Mouse (Mus musculus): Measurements from ENCODE around the gene Aqr. TPM values are rescaled to one million over a fixed set of nuclear protein-coding genes. Genes with fewer than 3 reads are reported as not detected.

Gene Aqr
- polyA plus RNA-seq, 1 experiment from 2014 or later = 45.4 TPM

DNA sequence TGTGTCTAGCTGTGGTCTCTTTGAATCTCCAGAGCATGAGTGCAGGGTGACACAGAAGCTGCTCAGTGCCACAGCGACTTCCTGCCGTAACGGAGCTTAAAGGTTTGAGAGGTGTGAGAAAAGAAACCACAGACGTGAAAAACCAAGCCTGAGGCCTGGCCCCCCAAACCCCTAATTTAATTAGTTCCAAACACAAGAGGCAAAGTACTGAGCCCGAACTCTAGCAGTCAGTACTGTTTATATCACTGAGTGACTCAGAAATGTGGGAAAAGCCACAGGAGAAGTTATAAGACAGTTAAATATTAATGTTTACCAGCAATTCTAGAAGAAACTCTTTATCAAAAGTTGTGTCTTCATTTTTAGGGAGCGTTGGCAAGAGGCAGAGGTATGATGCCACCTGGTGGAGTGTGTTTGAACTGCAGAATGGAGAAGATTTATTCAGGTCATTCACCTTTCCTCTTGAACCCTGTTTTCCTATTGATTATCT is 41.5 kb downstream of the Aqr start:
- no peak overlapping the region for H3K4me3 ChIP-seq (ENCODE audit: low read depth, low read length)
- 80% methylated on average over 6 of the region's 6 CpGs for WGBS
- no peaks in the 10 kb centered on the region for H3K27me3 ChIP-seq (ENCODE audit: control insufficient read depth, insufficient read depth, low read length)
- no peak overlapping the region for H3K9ac ChIP-seq (replicated peaks; ENCODE audit: low read depth, low read length)
- no peaks in the 10 kb centered on the region for H3K4me1 ChIP-seq (ENCODE audit: control insufficient read depth, insufficient read depth, low read length)
- no peak overlapping the region for H3K4me2 ChIP-seq (ENCODE audit: low read depth, low read length)
- H3K36me3 ChIP-seq (ENCODE audit: control insufficient read depth, insufficient read depth, low read length) = peaks cover 47% of the 10 kb centered on the region
- H3K9me3 ChIP-seq (ENCODE audit: control insufficient read depth, low read length) = no peaks in the 10 kb centered on the region
- H3K27ac ChIP-seq (ENCODE audit: low read depth, low read length) = no peak overlapping the region
- no peak for ATAC-seq (ENCODE audit: low read depth)

- no peak overlapping the region for H3K27ac ChIP-seq (ENCODE audit: low read depth, low read length)
- no peaks in the 10 kb centered on the region for H3K9me3 ChIP-seq (ENCODE audit: control insufficient read depth, low read length)
- no peak overlapping the region for H3K9ac ChIP-seq (replicated peaks; ENCODE audit: low read depth, low read length)
- no peak overlapping the region for H3K4me3 ChIP-seq (ENCODE audit: low read depth, low read length)
- no peak for ATAC-seq (ENCODE audit: low read depth)
- H3K4me2 ChIP-seq (ENCODE audit: low read depth, low read length) = no peak overlapping the region
- H3K27me3 ChIP-seq (ENCODE audit: control insufficient read depth, insufficient read depth, low read length) = no peaks in the 10 kb centered on the region
- no peaks in the 10 kb centered on the region for H3K4me1 ChIP-seq (ENCODE audit: control insufficient read depth, insufficient read depth, low read length)
- peaks cover 47% of the 10 kb centered on the region for H3K36me3 ChIP-seq (ENCODE audit: control insufficient read depth, insufficient read depth, low read length)
- WGBS = 94% methylated on average over 5 of the region's 5 CpGs
These were observed 41.9 kb downstream of the Aqr start for GRCm38 (mm10) chr2:114144915-114145314.

DNA sequence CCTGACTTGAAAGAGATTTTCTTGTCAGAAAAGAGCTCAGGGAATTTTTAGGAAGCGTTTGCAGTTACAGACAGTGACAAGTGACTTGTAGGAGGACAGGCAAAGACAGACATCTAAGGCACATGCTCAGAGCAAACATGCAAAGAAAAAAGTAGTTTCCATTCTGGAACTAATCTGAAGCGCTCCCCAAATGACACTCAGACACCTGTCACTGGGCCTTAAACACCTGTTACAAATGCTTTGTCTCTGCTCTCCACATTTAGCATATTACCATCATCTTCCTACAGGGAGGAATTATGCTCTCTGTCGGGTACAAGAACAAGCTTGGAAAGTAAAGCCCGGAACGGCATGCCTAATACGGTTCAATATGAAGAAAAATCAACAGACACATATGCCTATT is 43.0 kb downstream of the Aqr start:
- H3K9me3 ChIP-seq (ENCODE audit: control insufficient read depth, low read length) = no peaks in the 10 kb centered on the region
- H3K9ac ChIP-seq (replicated peaks; ENCODE audit: low read depth, low read length) = no peak overlapping the region
- ATAC-seq (ENCODE audit: low read depth) = no peak
- H3K4me3 ChIP-seq (ENCODE audit: low read depth, low read length) = no peak overlapping the region
- H3K27me3 ChIP-seq (ENCODE audit: control insufficient read depth, insufficient read depth, low read length) = no peaks in the 10 kb centered on the region
- no peaks in the 10 kb centered on the region for H3K4me1 ChIP-seq (ENCODE audit: control insufficient read depth, insufficient read depth, low read length)
- H3K27ac ChIP-seq (ENCODE audit: low read depth, low read length) = no peak overlapping the region
- no peak overlapping the region for H3K4me2 ChIP-seq (ENCODE audit: low read depth, low read length)
- 94% methylated on average over 6 of the region's 6 CpGs for WGBS
- peaks cover 47% of the 10 kb centered on the region for H3K36me3 ChIP-seq (ENCODE audit: control insufficient read depth, insufficient read depth, low read length)

DNA sequence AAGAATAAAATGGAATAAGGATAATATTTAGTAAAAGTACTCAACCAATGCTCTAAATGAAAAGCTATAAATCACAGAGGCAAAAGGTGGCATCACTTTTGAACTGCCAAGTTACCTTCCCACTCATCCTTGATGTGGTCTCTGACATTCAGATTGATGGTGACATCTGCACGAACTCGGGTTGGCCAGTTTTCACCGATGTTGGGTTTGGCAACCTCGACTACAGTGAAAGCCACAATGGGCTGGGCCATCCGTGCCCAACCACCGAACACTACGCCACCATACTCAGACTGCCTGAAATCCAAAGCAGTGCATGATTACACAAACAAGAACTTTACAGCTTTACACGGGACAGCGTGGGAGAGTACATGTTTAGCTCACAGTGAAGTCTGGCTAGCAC is 50.1 kb downstream of the Aqr start:
- H3K36me3 ChIP-seq (ENCODE audit: control insufficient read depth, insufficient read depth, low read length) = peaks cover 55% of the 10 kb centered on the region
- H3K27me3 ChIP-seq (ENCODE audit: control insufficient read depth, insufficient read depth, low read length) = no peaks in the 10 kb centered on the region
- H3K4me1 ChIP-seq (ENCODE audit: control insufficient read depth, insufficient read depth, low read length) = no peaks in the 10 kb centered on the region
- H3K4me3 ChIP-seq (ENCODE audit: low read depth, low read length) = no peak overlapping the region
- WGBS = 93% methylated on average over 9 of the region's 9 CpGs
- H3K4me2 ChIP-seq (ENCODE audit: low read depth, low read length) = no peak overlapping the region
- H3K27ac ChIP-seq (ENCODE audit: low read depth, low read length) = no peak overlapping the region
- no peak overlapping the region for H3K9ac ChIP-seq (replicated peaks; ENCODE audit: low read depth, low read length)
- no peaks in the 10 kb centered on the region for H3K9me3 ChIP-seq (ENCODE audit: control insufficient read depth, low read length)
- no peak for ATAC-seq (ENCODE audit: low read depth)

GRCm38 (mm10) chr2:114135777-114136176 is 51.0 kb downstream of the Aqr start:
- H3K36me3 ChIP-seq (ENCODE audit: control insufficient read depth, insufficient read depth, low read length) = peaks cover 51% of the 10 kb centered on the region
- 91% methylated on average over 2 of the region's 2 CpGs for WGBS

GRCm38 (mm10) chr2:114133355-114133754 is 53.5 kb downstream of the Aqr start:
- no peak overlapping the region for H3K9ac ChIP-seq (replicated peaks; ENCODE audit: low read depth, low read length)
- H3K4me1 ChIP-seq (ENCODE audit: control insufficient read depth, insufficient read depth, low read length) = no peaks in the 10 kb centered on the region
- no peaks in the 10 kb centered on the region for H3K9me3 ChIP-seq (ENCODE audit: control insufficient read depth, low read length)
- H3K27ac ChIP-seq (ENCODE audit: low read depth, low read length) = no peak overlapping the region
- H3K27me3 ChIP-seq (ENCODE audit: control insufficient read depth, insufficient read depth, low read length) = no peaks in the 10 kb centered on the region
- H3K36me3 ChIP-seq (ENCODE audit: control insufficient read depth, insufficient read depth, low read length) = peaks cover 41% of the 10 kb centered on the region
- ATAC-seq (ENCODE audit: low read depth) = no peak
- 98% methylated on average over 4 of the region's 4 CpGs for WGBS
- H3K4me2 ChIP-seq (ENCODE audit: low read depth, low read length) = no peak overlapping the region
- H3K4me3 ChIP-seq (ENCODE audit: low read depth, low read length) = no peak overlapping the region

More at GRCm38 (mm10) chr2:114135777-114136176, 51.0 kb downstream of the Aqr start:
- Histone ChIP-seq H3K4me3 (ENCODE audit: low read depth, low read length) (no peak overlapping the region), H3K9ac (replicated peaks; ENCODE audit: low read depth, low read length) (no peak overlapping the region), H3K27ac (ENCODE audit: low read depth, low read length) (no peak overlapping the region), H3K4me1 (ENCODE audit: control insufficient read depth, insufficient read depth, low read length) (no peaks in the 10 kb centered on the region), H3K4me2 (ENCODE audit: low read depth, low read length) (no peak overlapping the region), H3K9me3 (ENCODE audit: control insufficient read depth, low read length) (no peaks in the 10 kb centered on the region), H3K27me3 (ENCODE audit: control insufficient read depth, insufficient read depth, low read length) (no peaks in the 10 kb centered on the region)
- no peak for ATAC-seq (ENCODE audit: low read depth)

DNA sequence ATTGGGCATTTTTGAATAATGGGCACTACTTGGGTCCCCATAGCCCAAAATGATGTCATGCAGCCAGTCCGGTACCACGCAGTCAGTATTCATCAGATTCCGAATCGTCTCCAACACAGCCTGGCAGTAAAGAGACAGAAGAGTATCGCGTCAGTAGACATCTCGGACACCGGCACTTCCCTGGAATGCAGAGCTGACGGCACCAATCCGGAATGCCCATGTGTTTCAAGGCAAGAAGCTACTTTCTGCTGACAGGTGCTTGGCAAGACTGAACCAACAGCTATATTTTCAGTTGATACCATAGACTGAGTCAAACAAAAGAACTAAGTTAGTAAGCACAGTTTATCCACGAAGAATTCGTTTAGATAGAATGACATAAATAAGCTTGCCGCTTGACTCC is 56.2 kb downstream of the Aqr start:
- Histone ChIP-seq H3K4me1 (ENCODE audit: control insufficient read depth, insufficient read depth, low read length) (no peaks in the 10 kb centered on the region), H3K27me3 (ENCODE audit: control insufficient read depth, insufficient read depth, low read length) (no peaks in the 10 kb centered on the region), H3K9ac (replicated peaks; ENCODE audit: low read depth, low read length) (no peak overlapping the region), H3K4me2 (ENCODE audit: low read depth, low read length) (no peak overlapping the region), H3K36me3 (ENCODE audit: control insufficient read depth, insufficient read depth, low read length) (peaks cover 47% of the 10 kb centered on the region), H3K4me3 (ENCODE audit: low read depth, low read length) (no peak overlapping the region), H3K9me3 (ENCODE audit: control insufficient read depth, low read length) (no peaks in the 10 kb centered on the region), H3K27ac (ENCODE audit: low read depth, low read length) (no peak overlapping the region)
- ATAC-seq (ENCODE audit: low read depth) = no peak
- 96% methylated on average over 13 of the region's 13 CpGs for WGBS

DNA sequence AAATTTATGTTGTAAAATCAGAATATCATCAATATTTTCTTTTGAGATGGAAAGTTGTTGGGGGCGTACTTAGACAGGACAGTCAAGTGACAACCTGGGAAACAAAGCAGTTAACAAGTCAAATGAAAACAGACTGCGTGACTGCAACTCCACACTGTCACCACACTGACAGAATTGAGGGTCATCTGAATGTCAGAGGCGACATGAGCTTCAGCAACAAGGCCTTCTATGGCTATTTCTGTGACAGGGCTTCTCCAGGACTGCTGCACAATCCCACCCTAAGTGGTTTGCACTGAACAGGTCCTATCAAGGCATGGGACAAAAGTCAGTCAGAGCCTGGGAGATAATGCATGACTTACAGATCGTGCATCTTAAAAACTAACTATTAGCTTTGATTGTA is 63.5 kb downstream of the Aqr start:
- Histone ChIP-seq H3K36me3 (ENCODE audit: control insufficient read depth, insufficient read depth, low read length) (peaks cover 36% of the 10 kb centered on the region), H3K9ac (replicated peaks; ENCODE audit: low read depth, low read length) (no peak overlapping the region)

GRCm38 (mm10) chr2:114119451-114119850 is 67.4 kb downstream of the Aqr start:
- Histone ChIP-seq H3K9ac (replicated peaks; ENCODE audit: low read depth, low read length) (no peak overlapping the region), H3K9me3 (ENCODE audit: control insufficient read depth, low read length) (no peaks in the 10 kb centered on the region), H3K36me3 (ENCODE audit: control insufficient read depth, insufficient read depth, low read length) (peaks cover 29% of the 10 kb centered on the region), H3K27me3 (ENCODE audit: control insufficient read depth, insufficient read depth, low read length) (no peaks in the 10 kb centered on the region), H3K4me3 (ENCODE audit: low read depth, low read length) (no peak overlapping the region), H3K27ac (ENCODE audit: low read depth, low read length) (no peak overlapping the region), H3K4me2 (ENCODE audit: low read depth, low read length) (no peak overlapping the region), H3K4me1 (ENCODE audit: control insufficient read depth, insufficient read depth, low read length) (no peaks in the 10 kb centered on the region)
- no peak for ATAC-seq (ENCODE audit: low read depth)
- WGBS = 68% methylated on average over 7 of the region's 7 CpGs

More for the DNA sequence above, 63.5 kb downstream of the Aqr start:
- no peak overlapping the region for H3K27ac ChIP-seq (ENCODE audit: low read depth, low read length)
- no peaks in the 10 kb centered on the region for H3K27me3 ChIP-seq (ENCODE audit: control insufficient read depth, insufficient read depth, low read length)
- H3K4me2 ChIP-seq (ENCODE audit: low read depth, low read length) = no peak overlapping the region
- H3K4me1 ChIP-seq (ENCODE audit: control insufficient read depth, insufficient read depth, low read length) = no peaks in the 10 kb centered on the region
- H3K4me3 ChIP-seq (ENCODE audit: low read depth, low read length) = no peak overlapping the region
- no peaks in the 10 kb centered on the region for H3K9me3 ChIP-seq (ENCODE audit: control insufficient read depth, low read length)
- no peak for ATAC-seq (ENCODE audit: low read depth)
- WGBS = 94% methylated on average over 4 of the region's 4 CpGs

All from neural tube, embryonic 14.5 days (tissue).